Mouse (Mus musculus): ENCODE measurements around the gene Gm7694.

DNA sequence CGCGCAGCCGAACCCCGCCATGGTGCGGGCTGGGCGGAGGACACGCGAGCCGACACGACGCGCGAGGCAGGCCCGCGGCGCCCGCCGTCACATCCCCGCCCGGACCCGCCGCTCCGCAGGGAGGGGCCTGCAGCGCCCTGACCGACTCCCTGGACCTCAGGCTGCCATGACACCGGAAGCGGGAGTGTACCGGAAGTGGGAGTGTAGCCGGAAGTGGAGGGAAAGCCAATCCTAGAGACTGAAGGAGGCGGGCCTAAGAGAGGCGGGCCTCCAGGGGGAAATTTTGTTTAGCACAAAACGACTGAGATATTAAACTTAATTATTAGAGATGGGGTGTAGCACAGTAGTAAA is 50.6 kb downstream of the Gm7694 start:
- no peak for TF ChIP-seq CTCF (IDR thresholded peaks at IDR 0.05; ENCODE audit: borderline replicate concordance, extremely low read depth, insufficient read depth, insufficient read length)
- peak; percentile 67 for TF ChIP-seq POLR2A (IDR thresholded peaks at IDR 0.05; ENCODE audit: borderline replicate concordance, extremely low read depth, insufficient read depth, insufficient read length, poor library complexity, severe bottlenecking)

All from brain, embryonic 14.5 days (tissue).